Mouse (Mus musculus) forebrain, embryonic 16.5 days (tissue): ENCODE data around the gene Gm44511. TPM values are rescaled to one million over a fixed set of nuclear protein-coding genes. Genes with fewer than 3 reads are reported as not detected.
A peak's percentile ranks its signal among the peaks of the same experiment; 100 is the strongest.
"Not testable (repeated sequence)": the region's sequence is repeated elsewhere in the genome, so short reads cannot be mapped to it uniquely, and the experiment has no call there.

ENCODE experiments used
- ATAC-seq: fragments of 200-750 bp; cut with Nextera tagmentation; 2 replicates; pipeline ENCODE4 v1.8.0; 2017; ENCODE audit warnings: mild to moderate bottlenecking, moderate library complexity
- H3K27ac ChIP-seq: fragments of 300-500 bp; sonication (generic); 2 replicates; pipeline ENCODE4 v1.5.1; 2014; ENCODE audit warnings: low read length, control low read depth
- H3K27me3 ChIP-seq: fragments of 300-500 bp; sonication (generic); replicated peaks from 2 replicates; pipeline ENCODE4 v1.6.1; 2014; ENCODE audit warnings: low read length; ENCODE audit not compliant: control insufficient read depth, insufficient read depth
- H3K36me3 ChIP-seq: fragments of 300-500 bp; sonication (generic); 2 replicates; pipeline ENCODE4 v1.6.1; 2014; ENCODE audit not compliant: control insufficient read depth, insufficient read depth
- H3K4me1 ChIP-seq: fragments of 300-500 bp; sonication (generic); replicated peaks from 2 replicates; pipeline ENCODE4 v1.6.1; 2014; ENCODE audit warnings: low read length; ENCODE audit not compliant: control insufficient read depth, insufficient read depth
- H3K4me2 ChIP-seq: fragments of 300-500 bp; sonication (generic); 2 replicates; pipeline ENCODE4 v1.6.1; 2014; ENCODE audit warnings: mild to moderate bottlenecking, low read length, control low read depth
- H3K4me3 ChIP-seq: fragments of 300-500 bp; sonication (generic); replicated peaks from 2 replicates; pipeline ENCODE4 v1.5.1; 2014; ENCODE audit warnings: mild to moderate bottlenecking, low read length, control low read depth
- H3K9ac ChIP-seq: fragments of 300-500 bp; sonication (generic); replicated peaks from 2 replicates; pipeline ENCODE4 v1.6.1; 2014; ENCODE audit warnings: low read depth, low read length, control low read depth
- H3K9me3 ChIP-seq: fragments of 300-500 bp; sonication (generic); 2 replicates; pipeline ENCODE4 v1.6.1; 2016; ENCODE audit warnings: low read length; ENCODE audit not compliant: control insufficient read depth
- WGBS: fragments of 180-500 bp; shearing (Covaris S2); extraction: QIAGEN DNeasy Blood & Tissue Kit; methylation state at CpG from one replicate; pipeline ENCODE4 v1.1.7; 2014; 5-methylcytosine and 5-hydroxymethylcytosine counted together
- polyA plus RNA-seq: library from polyadenylated mRNA; unstranded; fragments of >200 nt; fragmentation: Nextera tagmentation; extraction: Ambion mirVana; gene quantifications from 2 replicates; pipeline ENCODE4 v1.2.1, GENCODE M21; 2015

Gm44511 gene
- polyA plus RNA-seq, 1 experiment from 2014 or later, result not detected

GRCm38 (mm10) chr6:128766486-128767254 lies 59.4 kb downstream of the Gm44511 start:
- H3K36me3 ChIP-seq, H3K4me1 ChIP-seq, H3K9me3 ChIP-seq, ATAC-seq, H3K27me3 ChIP-seq, H3K9ac ChIP-seq, H3K27ac ChIP-seq, H3K4me3 ChIP-seq, H3K4me2 ChIP-seq: not testable (repeated sequence)
- WGBS, result 53% methylated on average over 6 of the region's 6 CpGs

GRCm38 (mm10) chr6:128765211-128765610 lies 60.9 kb downstream of the Gm44511 start:
- Histone ChIP-seq H3K9me3 (no peaks in the 10 kb centered on the region), H3K4me2 (no peak overlapping the region), H3K9ac (no peak overlapping the region), H3K4me1 (peaks cover 3% of the 10 kb centered on the region), H3K36me3 (no peaks in the 10 kb centered on the region), H3K27me3 (no peaks in the 10 kb centered on the region), H3K27ac (no peak overlapping the region), H3K4me3 (no peak overlapping the region)
- WGBS, result 79% methylated on average over 1 of the region's 1 CpGs
- ATAC-seq, result no peak

- no peaks in the 10 kb centered on the region for H3K9me3 ChIP-seq
- ATAC-seq, result no peak
- H3K36me3 ChIP-seq, result no peaks in the 10 kb centered on the region
- H3K9ac ChIP-seq, result peak overlapping the region; percentile 38; the same call in 1 of the 2 replicates
- 18% methylated on average over 5 of the region's 5 CpGs for WGBS
- H3K4me3 ChIP-seq, result peak overlapping the region; percentile 47
- peak overlapping the region; percentile 49 for H3K27ac ChIP-seq
- H3K4me2 ChIP-seq, result peak overlapping the region; percentile 51
- peaks cover 3% of the 10 kb centered on the region for H3K4me1 ChIP-seq
- H3K27me3 ChIP-seq, result no peaks in the 10 kb centered on the region
Observed at GRCm38 (mm10) chr6:128764598-128764997, 61.5 kb downstream of the Gm44511 start.

DNA sequence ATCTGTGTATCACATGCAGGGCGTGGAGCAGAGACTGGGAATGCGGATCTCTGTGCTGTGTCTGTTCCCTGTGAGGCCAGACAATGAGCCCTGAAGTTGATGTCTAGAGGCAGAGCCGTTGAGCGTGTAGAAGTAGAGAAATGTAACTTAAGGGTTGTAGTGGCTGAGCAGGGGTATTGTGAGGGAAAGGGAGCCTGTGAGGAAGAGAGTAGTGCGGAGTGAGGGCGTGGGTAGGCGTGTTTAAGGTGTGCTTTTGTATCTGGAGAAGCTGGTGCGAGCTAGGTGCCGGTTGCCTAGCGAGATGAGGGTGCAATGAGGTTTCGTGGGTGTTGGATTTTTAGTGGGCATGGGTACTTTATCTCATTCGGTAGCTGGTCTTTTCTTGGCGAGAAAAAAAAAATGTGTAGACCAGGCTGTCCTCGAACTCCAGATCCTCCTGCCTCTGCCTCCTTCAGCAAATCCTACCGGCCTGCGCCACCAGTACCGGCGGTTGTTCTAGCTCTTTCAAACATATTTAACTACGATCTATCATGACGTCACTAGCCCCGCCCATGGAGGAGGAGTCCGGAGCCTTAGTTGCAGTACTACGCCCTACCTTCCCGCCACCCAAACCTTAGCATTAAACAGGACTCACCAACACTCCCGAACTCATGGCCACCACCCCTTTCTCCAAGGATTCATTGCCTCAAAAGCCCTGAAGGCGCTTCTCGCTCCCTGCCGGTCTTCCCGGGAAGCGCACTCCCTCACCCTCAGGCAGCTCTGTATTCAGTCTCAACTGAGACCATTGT lies 62.2 kb downstream of the Gm44511 start:
- Histone ChIP-seq H3K4me3 (peak overlapping the region; percentile 62), H3K9ac (peak overlapping the region; percentile 70), H3K27ac (peak overlapping the region; percentile 93), H3K4me2 (peak overlapping the region; percentile 65), H3K27me3 (no peaks in the 10 kb centered on the region), H3K36me3 (no peaks in the 10 kb centered on the region), H3K9me3 (no peaks in the 10 kb centered on the region), H3K4me1 (peaks cover 3% of the 10 kb centered on the region)
- peak; percentile 91 for ATAC-seq
- under 1% methylated on average over 30 of the region's 30 CpGs for WGBS

- H3K27ac ChIP-seq, result peak overlapping the region; percentile 93
- H3K4me2 ChIP-seq, result peak overlapping the region; percentile 65
- not testable (repeated sequence) for H3K9me3 ChIP-seq, H3K4me1 ChIP-seq, H3K36me3 ChIP-seq, ATAC-seq, H3K27me3 ChIP-seq
- H3K4me3 ChIP-seq, result peak overlapping the region; percentile 62
- WGBS, result 78% methylated on average over 9 of the region's 10 CpGs
- peak overlapping the region; percentile 70 for H3K9ac ChIP-seq
Observed at GRCm38 (mm10) chr6:128762892-128763670, 63.0 kb downstream of the Gm44511 start.

- Histone ChIP-seq H3K4me1 (peaks cover 3% of the 10 kb centered on the region), H3K27me3 (no peaks in the 10 kb centered on the region), H3K9ac (peak overlapping the region; percentile 59), H3K4me3 (peak overlapping the region; percentile 59), H3K27ac (peak overlapping the region; percentile 80), H3K9me3 (no peaks in the 10 kb centered on the region), H3K4me2 (peak overlapping the region; percentile 52), H3K36me3 (no peaks in the 10 kb centered on the region)
- 39% methylated on average over 5 of the region's 5 CpGs for WGBS
- ATAC-seq, result no peak
Observed at GRCm38 (mm10) chr6:128761144-128761540, 65.0 kb downstream of the Gm44511 start.

- peak overlapping the region; percentile 91 for H3K27ac ChIP-seq
- H3K27me3 ChIP-seq, H3K4me1 ChIP-seq, H3K36me3 ChIP-seq, H3K9me3 ChIP-seq: not testable (repeated sequence)
- H3K4me3 ChIP-seq, result peak overlapping the region; percentile 59
- H3K4me2 ChIP-seq, result peak overlapping the region; percentile 52
- H3K9ac ChIP-seq, result peak overlapping the region; percentile 72
- WGBS, result under 1% methylated on average over 44 of the region's 44 CpGs
- peak; percentile 68 for ATAC-seq
Observed at GRCm38 (mm10) chr6:128760416-128761143, 65.5 kb downstream of the Gm44511 start.

GRCm38 (mm10) chr6:128760016-128760415 lies 66.1 kb downstream of the Gm44511 start:
- Histone ChIP-seq H3K27ac (peak overlapping the region; percentile 91), H3K9ac (peak overlapping the region; percentile 72), H3K4me2 (peak overlapping the region; percentile 29), H3K4me3 (peak overlapping the region; percentile 59)
- WGBS, result under 1% methylated on average over 22 of the region's 22 CpGs
- not testable (repeated sequence) for H3K4me1 ChIP-seq, H3K27me3 ChIP-seq, H3K36me3 ChIP-seq, H3K9me3 ChIP-seq
- peak; percentile 49 for ATAC-seq
